Mouse (Mus musculus): ENCODE data around the gene Gal3st2c.
"Not testable (repeated sequence)": the region's sequence is repeated elsewhere in the genome, so short reads cannot be mapped to it uniquely, and the experiment has no call there.

The Gal3st2c gene

GRCm38 (mm10) chr1:94046544-94046943, 56.2 kb downstream of the Gal3st2c start:
- DNase-seq (ENCODE audit: low read depth): no peak

GRCm38 (mm10) chr1:94051104-94051503, 60.8 kb downstream of the Gal3st2c start:
- DNase-seq (ENCODE audit: low read depth): peak; percentile 53

DNA sequence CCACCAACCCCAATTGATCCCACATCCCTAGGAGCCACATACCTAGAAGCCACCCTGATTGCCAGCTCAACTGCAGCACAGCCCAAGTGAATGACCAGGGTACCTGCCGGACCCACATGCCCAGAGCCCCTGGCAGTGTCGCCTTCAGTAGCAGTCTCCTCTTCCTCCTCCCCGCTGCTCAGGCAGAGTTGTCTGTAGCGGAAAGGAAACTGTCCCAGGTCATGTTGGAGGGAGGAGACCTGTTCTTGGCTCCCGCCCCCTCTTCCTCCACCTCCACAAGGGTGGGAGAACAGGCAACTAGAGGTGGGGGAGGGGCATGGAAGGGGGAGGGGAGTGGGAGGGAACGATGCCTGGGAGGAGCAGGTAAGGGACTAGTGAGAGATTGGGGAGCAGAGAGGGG, 62.1 kb downstream of the Gal3st2c start, which contains the start of gene Pdcd1:
Gene Pdcd1 (minus strand): TSS at position 181 of the 400 bp plus-strand sequence.
- DNase-seq (ENCODE audit: low read depth): no peak

- no peak for DNase-seq (ENCODE audit: low read depth)
Observed at GRCm38 (mm10) chr1:94053530-94054216, 63.4 kb downstream of the Gal3st2c start.

DNA sequence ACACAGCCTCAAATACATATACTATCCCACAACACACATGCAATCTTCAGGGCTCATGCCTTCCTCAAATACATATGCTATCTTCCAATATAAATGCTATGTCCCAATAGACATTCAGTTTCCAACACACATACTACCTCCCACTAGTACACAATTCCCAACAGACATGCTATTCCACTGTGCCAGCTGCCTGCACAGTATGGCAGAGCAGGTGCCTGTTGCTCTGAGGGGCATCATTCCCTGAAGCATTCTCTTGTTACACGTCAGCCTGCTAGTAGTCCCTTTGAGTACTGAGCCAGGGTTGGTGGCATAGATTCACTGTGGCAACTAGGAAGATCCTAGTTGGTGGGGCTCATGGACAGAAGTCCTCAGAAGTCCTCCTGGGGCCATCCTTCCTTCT, 64.2 kb downstream of the Gal3st2c start:
- no peak for DNase-seq (ENCODE audit: low read depth)

GRCm38 (mm10) chr1:94055966-94056365, 65.7 kb downstream of the Gal3st2c start:
- DNase-seq (ENCODE audit: low read depth): peak; percentile 94

DNA sequence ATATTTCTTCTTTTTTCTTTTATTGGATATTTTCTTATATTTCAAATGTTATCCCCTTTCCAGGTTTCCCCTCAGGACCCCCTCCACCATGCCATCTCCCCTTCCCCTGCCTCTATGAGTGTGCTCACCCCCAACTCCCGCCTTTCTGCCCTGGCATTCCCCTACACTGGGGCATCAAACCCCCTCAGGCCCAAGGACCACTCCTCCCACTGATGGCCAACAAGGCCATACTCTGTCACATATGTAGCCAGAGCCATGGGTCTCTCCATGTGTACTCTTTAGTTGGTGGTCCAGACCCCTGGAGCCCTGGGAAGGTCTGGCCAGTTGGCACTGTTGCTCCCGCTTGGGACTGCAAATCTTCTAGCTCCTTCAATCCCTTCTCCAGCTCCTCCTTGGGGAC, 67.1 kb downstream of the Gal3st2c start:
- no peak for DNase-seq (ENCODE audit: low read depth)

- DNase-seq (ENCODE audit: low read depth): not testable (repeated sequence)
Observed at GRCm38 (mm10) chr1:94058281-94058680, 68.0 kb downstream of the Gal3st2c start.

All from 416B (cell line).